In the genomic region with DNA sequence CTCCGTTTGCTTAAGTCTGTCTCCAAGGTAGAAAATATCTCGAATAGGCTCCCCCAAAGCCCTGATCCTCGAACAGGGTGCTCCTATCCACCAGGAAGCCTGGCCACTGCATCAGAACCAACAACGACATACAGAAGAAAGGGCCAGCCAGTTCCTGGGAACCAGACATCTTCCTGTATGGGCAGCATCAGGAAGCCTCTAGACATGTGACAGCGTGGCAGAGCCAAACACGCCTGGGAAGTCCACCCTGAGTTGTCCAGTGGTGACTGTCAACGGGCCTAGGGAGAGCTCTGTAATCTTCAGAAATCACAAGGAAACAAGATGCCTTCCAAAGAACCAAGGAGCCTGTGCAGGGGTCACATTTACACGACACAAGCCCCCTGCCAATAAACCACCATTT, we compare ENCODE assay signal across 14 mouse cellular contexts.
"Had no signal": no experiment of that assay in that cellular context is flagged by ENCODE, and none has a peak within 500 bp of the region (broad histone marks: within the 10 kb centered on the region; RNA-seq: fewer than 3 reads in every experiment).

No protein-coding gene starts in this region.

- H3K9me3 ChIP-seq: limb, embryonic 10.5 days; liver, embryonic 15.5 days; lung, embryonic 15.5 days; midbrain, embryonic 12.5 days; neural tube, embryonic 13.5 days had no signal

- H3K4me2 ChIP-seq: liver, embryonic 11.5 days; liver, embryonic 15.5 days; lung, embryonic 15.5 days; midbrain, embryonic 12.5 days; neural tube, embryonic 13.5 days had no signal

- DNase-seq: kidney, adult 18-20 months; kidney, postnatal 25 days; retina, postnatal 1 day; right cerebral cortex, postnatal 4 days; spleen, adult 18-20 months; thymus, adult 18-20 months; thymus, postnatal 25 days had no signal

- ATAC-seq: midbrain, embryonic 16.5 days had no signal

- H3K9ac ChIP-seq: liver, embryonic 15.5 days; lung, embryonic 15.5 days; midbrain, embryonic 12.5 days; neural tube, embryonic 13.5 days had no signal

- H3K27me3 ChIP-seq: liver, embryonic 15.5 days; lung, embryonic 15.5 days; midbrain, embryonic 12.5 days; neural tube, embryonic 13.5 days had no signal

- H3K4me3 ChIP-seq: limb, embryonic 10.5 days; liver, embryonic 15.5 days; lung, embryonic 15.5 days; midbrain, embryonic 12.5 days; neural tube, embryonic 13.5 days had no signal

- H3K27ac ChIP-seq: limb, embryonic 10.5 days; liver, embryonic 15.5 days; lung, embryonic 15.5 days; midbrain, embryonic 12.5 days; neural tube, embryonic 13.5 days had no signal
